Mouse (Mus musculus): Measurements from ENCODE around the gene Kcnj11. TPM values are rescaled to one million over a fixed set of nuclear protein-coding genes. Genes with fewer than 3 reads are reported as not detected.

Kcnj11 gene
- polyA plus RNA-seq, 1 experiment, result 0.96 TPM

GRCm38 (mm10) chr7:46131806-46132205, 31.2 kb upstream of the Kcnj11 start:
- TF ChIP-seq CTCF (IDR thresholded peaks at IDR 0.05; ENCODE audit: extremely low read depth, insufficient read length, insufficient replicate concordance, low read depth, low read length) (no peak), POLR2A (IDR thresholded peaks at IDR 0.05; ENCODE audit: low read depth, low read length) (no peak)
- H3K4me1 ChIP-seq (ENCODE audit: control insufficient read depth, insufficient read depth, insufficient read length, low read length), result peaks cover 4% of the 10 kb centered on the region; the same call in 1 of the 2 replicates
- H3K27ac ChIP-seq (ENCODE audit: insufficient read depth, low read depth, low read length), result no peak overlapping the region
- H3K27me3 ChIP-seq (ENCODE audit: control insufficient read depth, insufficient read depth, low read length), result no peaks in the 10 kb centered on the region
- no peak overlapping the region for H3K4me3 ChIP-seq (ENCODE audit: low read depth, low read length)
- WGBS, result 76% methylated on average over 8 of the region's 8 CpGs
- no peaks in the 10 kb centered on the region for H3K36me3 ChIP-seq (ENCODE audit: control insufficient read depth, insufficient read depth, low read length)

DNA sequence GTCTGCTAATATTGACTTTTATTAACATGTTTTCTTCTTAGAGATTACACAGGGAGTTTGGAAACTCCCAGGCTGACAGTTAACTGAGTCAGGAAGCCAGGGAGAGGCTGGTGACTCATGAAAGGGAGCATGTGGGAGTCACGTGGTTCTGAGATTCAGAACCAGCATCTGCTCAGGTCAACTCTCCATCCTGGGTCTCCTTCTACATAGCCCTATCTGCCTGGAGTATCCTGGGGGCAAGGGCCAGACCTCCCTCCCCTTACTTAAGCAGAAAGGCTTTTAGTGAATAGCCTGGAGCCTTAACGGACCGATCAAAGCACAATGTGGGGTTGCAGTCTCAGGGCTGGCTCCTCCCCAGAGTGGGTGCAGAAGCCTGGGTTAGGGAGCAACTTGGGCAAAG, 30.7 kb upstream of the Kcnj11 start:
- H3K27ac ChIP-seq (ENCODE audit: insufficient read depth, low read depth, low read length), result no peak overlapping the region
- 16% methylated on average over 3 of the region's 3 CpGs for WGBS
- no peak overlapping the region for H3K4me3 ChIP-seq (ENCODE audit: low read depth, low read length)
- H3K27me3 ChIP-seq (ENCODE audit: control insufficient read depth, insufficient read depth, low read length), result no peaks in the 10 kb centered on the region
- H3K36me3 ChIP-seq (ENCODE audit: control insufficient read depth, insufficient read depth, low read length), result no peaks in the 10 kb centered on the region
- TF ChIP-seq POLR2A (IDR thresholded peaks at IDR 0.05; ENCODE audit: low read depth, low read length), result no peak
- no peak for TF ChIP-seq CTCF (IDR thresholded peaks at IDR 0.05; ENCODE audit: extremely low read depth, insufficient read length, insufficient replicate concordance, low read depth, low read length)
- H3K4me1 ChIP-seq (ENCODE audit: control insufficient read depth, insufficient read depth, insufficient read length, low read length), result peaks cover 4% of the 10 kb centered on the region; the same call in 1 of the 2 replicates

DNA sequence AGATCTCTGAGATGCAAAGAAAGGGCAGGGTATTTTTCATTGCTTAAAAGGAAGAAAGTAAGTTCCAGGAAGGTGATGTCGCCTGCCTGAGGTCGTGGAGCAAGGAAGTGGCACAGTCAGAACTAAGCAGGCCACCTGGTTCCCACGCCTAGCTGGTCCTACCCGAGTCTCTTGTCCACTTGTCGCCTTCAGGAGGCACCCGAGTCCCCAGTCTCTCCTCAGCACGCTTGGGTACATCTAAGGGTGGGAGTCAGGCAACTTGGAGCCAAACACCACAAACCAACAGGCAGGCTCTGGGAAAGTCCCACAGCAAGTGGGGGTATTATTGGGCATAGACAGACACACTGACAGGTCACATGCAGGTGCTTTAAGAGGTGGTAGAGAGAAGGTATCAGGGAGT, 30.2 kb upstream of the Kcnj11 start:
- Histone ChIP-seq H3K4me1 (ENCODE audit: control insufficient read depth, insufficient read depth, insufficient read length, low read length) (peaks cover 4% of the 10 kb centered on the region; the same call in 1 of the 2 replicates), H3K27ac (ENCODE audit: insufficient read depth, low read depth, low read length) (no peak overlapping the region), H3K4me3 (ENCODE audit: low read depth, low read length) (no peak overlapping the region), H3K36me3 (ENCODE audit: control insufficient read depth, insufficient read depth, low read length) (no peaks in the 10 kb centered on the region), H3K27me3 (ENCODE audit: control insufficient read depth, insufficient read depth, low read length) (no peaks in the 10 kb centered on the region)
- TF ChIP-seq CTCF (IDR thresholded peaks at IDR 0.05; ENCODE audit: extremely low read depth, insufficient read length, insufficient replicate concordance, low read depth, low read length) (no peak), POLR2A (IDR thresholded peaks at IDR 0.05; ENCODE audit: low read depth, low read length) (no peak)
- 36% methylated on average over 7 of the region's 7 CpGs for WGBS

- Histone ChIP-seq H3K27ac (ENCODE audit: insufficient read depth, low read depth, low read length) (no peak overlapping the region), H3K4me3 (ENCODE audit: low read depth, low read length) (no peak overlapping the region), H3K36me3 (ENCODE audit: control insufficient read depth, insufficient read depth, low read length) (no peaks in the 10 kb centered on the region), H3K4me1 (ENCODE audit: control insufficient read depth, insufficient read depth, insufficient read length, low read length) (peaks cover 4% of the 10 kb centered on the region; the same call in 1 of the 2 replicates), H3K27me3 (ENCODE audit: control insufficient read depth, insufficient read depth, low read length) (no peaks in the 10 kb centered on the region)
- TF ChIP-seq CTCF (IDR thresholded peaks at IDR 0.05; ENCODE audit: extremely low read depth, insufficient read length, insufficient replicate concordance, low read depth, low read length) (no peak), POLR2A (IDR thresholded peaks at IDR 0.05; ENCODE audit: low read depth, low read length) (no peak)
- WGBS, result 57% methylated on average over 7 of the region's 7 CpGs
Observed at GRCm38 (mm10) chr7:46129463-46130179, 29.1 kb upstream of the Kcnj11 start.

- Histone ChIP-seq H3K4me1 (ENCODE audit: control insufficient read depth, insufficient read depth, insufficient read length, low read length) (peaks cover 4% of the 10 kb centered on the region; the same call in 1 of the 2 replicates), H3K27ac (ENCODE audit: insufficient read depth, low read depth, low read length) (no peak overlapping the region), H3K36me3 (ENCODE audit: control insufficient read depth, insufficient read depth, low read length) (no peaks in the 10 kb centered on the region), H3K4me3 (ENCODE audit: low read depth, low read length) (no peak overlapping the region), H3K27me3 (ENCODE audit: control insufficient read depth, insufficient read depth, low read length) (no peaks in the 10 kb centered on the region)
- TF ChIP-seq POLR2A (IDR thresholded peaks at IDR 0.05; ENCODE audit: low read depth, low read length) (no peak), CTCF (IDR thresholded peaks at IDR 0.05; ENCODE audit: extremely low read depth, insufficient read length, insufficient replicate concordance, low read depth, low read length) (no peak)
- 39% methylated on average over 7 of the region's 7 CpGs for WGBS
Observed at GRCm38 (mm10) chr7:46128196-46128595, 27.6 kb upstream of the Kcnj11 start.

- Histone ChIP-seq H3K27me3 (ENCODE audit: control insufficient read depth, insufficient read depth, low read length) (no peaks in the 10 kb centered on the region), H3K4me3 (ENCODE audit: low read depth, low read length) (no peak overlapping the region), H3K4me1 (ENCODE audit: control insufficient read depth, insufficient read depth, insufficient read length, low read length) (no peaks in the 10 kb centered on the region), H3K27ac (ENCODE audit: insufficient read depth, low read depth, low read length) (no peak overlapping the region), H3K36me3 (ENCODE audit: control insufficient read depth, insufficient read depth, low read length) (no peaks in the 10 kb centered on the region)
- TF ChIP-seq CTCF (IDR thresholded peaks at IDR 0.05; ENCODE audit: extremely low read depth, insufficient read length, insufficient replicate concordance, low read depth, low read length), result no peak
- TF ChIP-seq POLR2A (IDR thresholded peaks at IDR 0.05; ENCODE audit: low read depth, low read length), result no peak
- WGBS, result 93% methylated on average over 11 of the region's 11 CpGs
Observed at GRCm38 (mm10) chr7:46125340-46125739, 24.8 kb upstream of the Kcnj11 start.

GRCm38 (mm10) chr7:46124460-46124859, 23.9 kb upstream of the Kcnj11 start:
- TF ChIP-seq CTCF (IDR thresholded peaks at IDR 0.05; ENCODE audit: extremely low read depth, insufficient read length, insufficient replicate concordance, low read depth, low read length), result no peak
- TF ChIP-seq POLR2A (IDR thresholded peaks at IDR 0.05; ENCODE audit: low read depth, low read length), result no peak
- H3K4me3 ChIP-seq (ENCODE audit: low read depth, low read length), result no peak overlapping the region

More at GRCm38 (mm10) chr7:46124460-46124859, 23.9 kb upstream of the Kcnj11 start:
- no peaks in the 10 kb centered on the region for H3K4me1 ChIP-seq (ENCODE audit: control insufficient read depth, insufficient read depth, insufficient read length, low read length)
- 87% methylated on average over 6 of the region's 6 CpGs for WGBS
- H3K27ac ChIP-seq (ENCODE audit: insufficient read depth, low read depth, low read length), result no peak overlapping the region
- no peaks in the 10 kb centered on the region for H3K27me3 ChIP-seq (ENCODE audit: control insufficient read depth, insufficient read depth, low read length)
- no peaks in the 10 kb centered on the region for H3K36me3 ChIP-seq (ENCODE audit: control insufficient read depth, insufficient read depth, low read length)

Measured in small intestine, adult 2 months (tissue).